ENCODE assay signal across 13 mouse cellular contexts in genomic region chr11:97825295-97825694, GRCm38 (mm10). TPM values are rescaled to one million over a fixed set of nuclear protein-coding genes. Genes with fewer than 3 reads are reported as not detected.
DNase-seq lines count a peak whose midpoint lies in the region; ATAC-seq and TF ChIP-seq lines count a peak whose summit lies in the region.
"Had no signal": no experiment of that assay in that cellular context is flagged by ENCODE, and none has a peak within 500 bp of the region (broad histone marks: within the 10 kb centered on the region; RNA-seq: fewer than 3 reads in every experiment).

No protein-coding gene starts in this region.

- H3K36me3 ChIP-seq in kidney, embryonic 16.5 days (ENCODE audit: insufficient read depth, low read length) = peaks cover 33% of the 10 kb centered on the region
- peaks cover 63% of the 10 kb centered on the region for H3K36me3 ChIP-seq in kidney, embryonic 14.5 days (ENCODE audit: control insufficient read depth, insufficient read depth, low read length)
- H3K36me3 ChIP-seq in forebrain, embryonic 14.5 days (ENCODE audit: control insufficient read depth, insufficient read depth, low read length) = peaks cover 74% of the 10 kb centered on the region

- H3K4me1 ChIP-seq in kidney, embryonic 16.5 days (ENCODE audit: insufficient read depth, low read length) = peaks cover 27% of the 10 kb centered on the region; the same call in 1 of the 2 replicates
- H3K4me1 ChIP-seq in cortical plate, adult 2 months (ENCODE audit: control insufficient read depth, insufficient read depth, low read length) = peaks cover 9% of the 10 kb centered on the region; the same call in 1 of the 2 replicates
- 0 out of 2 replicates have a peak, but pooled peaks cover 5% of the 10 kb centered on the region for H3K4me1 ChIP-seq in kidney, embryonic 14.5 days (ENCODE audit: control insufficient read depth, insufficient read depth, low read length)
- H3K4me1 ChIP-seq in forebrain, embryonic 14.5 days (ENCODE audit: control insufficient read depth, insufficient read depth, low read length) = no peaks in the 10 kb centered on the region

- TF ChIP-seq POLR2A in cortical plate, adult 2 months (IDR thresholded peaks at IDR 0.05; ENCODE audit: extremely low read depth, insufficient read depth, low read length) = no peak

- no peak overlapping the region for H3K4me2 ChIP-seq in kidney, embryonic 16.5 days (replicated peaks; ENCODE audit: low read depth, low read length)
- H3K4me2 ChIP-seq in kidney, embryonic 14.5 days (replicated peaks; ENCODE audit: low read depth, low read length) = no peak overlapping the region
- H3K4me2 ChIP-seq in forebrain, embryonic 14.5 days (ENCODE audit: low read length) = no peak overlapping the region
- H3K4me2 ChIP-seq: forebrain, embryonic 12.5 days; lung, embryonic 14.5 days had no signal

- no peak for DNase-seq in kidney, adult 8-10 months
- peak; percentile 59 to 63 for DNase-seq in CD8-positive naive resting alpha-beta T cell, adult 2 months (ENCODE audit: low read depth in 2 of 2, low spot score in 2 of 2)
- peak; percentile 23 for DNase-seq in spleen, adult 12 weeks (ENCODE audit: low spot score)
- no peak for DNase-seq in cerebellum, adult 9-11 months
- DNase-seq in forebrain, embryonic 14.5 days (ENCODE audit: low spot score) = no peak
- DNase-seq: cerebellum, adult 11-12 months; heart, postnatal 36 days; layer of hippocampus, postnatal 36 days; lung, embryonic 14.5 days had no signal

- no peak for TF ChIP-seq CTCF in cortical plate, adult 2 months (IDR thresholded peaks at IDR 0.05; ENCODE audit: extremely low read depth, insufficient read depth, low read length)

- H3K9me3 ChIP-seq in kidney, embryonic 16.5 days (ENCODE audit: low read length) = no peaks in the 10 kb centered on the region
- H3K9me3 ChIP-seq in kidney, embryonic 14.5 days (ENCODE audit: control insufficient read depth, low read length) = no peaks in the 10 kb centered on the region
- no peaks in the 10 kb centered on the region for H3K9me3 ChIP-seq in forebrain, embryonic 14.5 days (replicated peaks; ENCODE audit: control insufficient read depth, low read length)
- H3K9me3 ChIP-seq: forebrain, embryonic 12.5 days had no signal

- no peak overlapping the region for H3K9ac ChIP-seq in kidney, embryonic 16.5 days (replicated peaks; ENCODE audit: low read length)
- H3K9ac ChIP-seq in kidney, embryonic 14.5 days (ENCODE audit: low read depth, low read length) = no peak overlapping the region
- no peak overlapping the region for H3K9ac ChIP-seq in forebrain, embryonic 14.5 days (ENCODE audit: low read length)
- H3K9ac ChIP-seq: forebrain, embryonic 12.5 days; lung, embryonic 14.5 days had no signal

- ATAC-seq in kidney, embryonic 16.5 days (ENCODE audit: low FRiP score, low TSS enrichment) = peak; percentile 33; the same call in 1 of the 2 replicates
- no peak for ATAC-seq in kidney, embryonic 14.5 days (ENCODE audit: low FRiP score, low TSS enrichment)
- ATAC-seq in forebrain, embryonic 14.5 days = no peak

- 73% methylated on average over 10 of the region's 10 CpGs for WGBS in kidney, embryonic 16.5 days
- WGBS in kidney, embryonic 14.5 days = 71% methylated on average over 10 of the region's 10 CpGs
- WGBS in forebrain, embryonic 14.5 days = 93% methylated on average over 10 of the region's 10 CpGs

- no peaks in the 10 kb centered on the region for H3K27me3 ChIP-seq in kidney, embryonic 16.5 days (ENCODE audit: insufficient read depth, low read length)
- H3K27me3 ChIP-seq in kidney, embryonic 14.5 days (ENCODE audit: control insufficient read depth, insufficient read depth, low read length) = no peaks in the 10 kb centered on the region
- no peaks in the 10 kb centered on the region for H3K27me3 ChIP-seq in forebrain, embryonic 14.5 days (replicated peaks; ENCODE audit: control insufficient read depth, insufficient read depth, low read length)
- H3K27me3 ChIP-seq: forebrain, embryonic 12.5 days had no signal

- H3K27ac ChIP-seq in kidney, embryonic 16.5 days (ENCODE audit: low read length) = no peak overlapping the region; the same call in 1 of the 2 replicates
- peak overlapping the region; percentile 28 for H3K27ac ChIP-seq in cortical plate, adult 2 months (ENCODE audit: insufficient read depth, low read length)
- no peak overlapping the region for H3K27ac ChIP-seq in kidney, embryonic 14.5 days (ENCODE audit: low read depth, low read length)
- H3K27ac ChIP-seq in forebrain, embryonic 14.5 days (ENCODE audit: low read depth, low read length) = no peak overlapping the region
- H3K27ac ChIP-seq: forebrain, embryonic 12.5 days had no signal

- H3K4me3 ChIP-seq in kidney, embryonic 16.5 days (ENCODE audit: low read length) = no peak overlapping the region
- no peak overlapping the region for H3K4me3 ChIP-seq in cortical plate, adult 2 months (ENCODE audit: insufficient read depth, low read length)
- H3K4me3 ChIP-seq in kidney, embryonic 14.5 days (ENCODE audit: low read length) = no peak overlapping the region
- H3K4me3 ChIP-seq in forebrain, embryonic 14.5 days (ENCODE audit: low read depth, low read length) = no peak overlapping the region
- H3K4me3 ChIP-seq: forebrain, embryonic 12.5 days had no signal

RNA-seq across cellular contexts. Expression of gene B230217C12Rik, which starts 15.3 kb away (rescaled TPM):
- polyA plus RNA-seq in kidney, embryonic 16.5 days (2015; fragmentation: Nextera tagmentation; extraction: Ambion mirVana) = 4.3 and 6.7 TPM in 2 replicates
- 122 and 130 TPM in 2 replicates for polyA plus RNA-seq in cortical plate, adult 2 months (2012; rRNA removed)
- 8.6 and 11.3 TPM in 2 replicates for polyA plus RNA-seq in kidney, embryonic 14.5 days (2014; fragmentation: Nextera tagmentation; extraction: Ambion mirVana)
- 20.3 and 21.5 TPM in 2 replicates for polyA plus RNA-seq in forebrain, embryonic 14.5 days (2014; fragmentation: Nextera tagmentation; extraction: Ambion mirVana)

RNA-seq across cellular contexts. Expression of gene Lasp1, which starts 26.5 kb away (rescaled TPM):
- polyA plus RNA-seq in kidney, embryonic 16.5 days (2015; fragmentation: Nextera tagmentation; extraction: Ambion mirVana) = 133 TPM in 2 replicates
- polyA plus RNA-seq in cortical plate, adult 2 months (2012; rRNA removed) = 130 and 132 TPM in 2 replicates
- polyA plus RNA-seq in kidney, embryonic 14.5 days (2014; fragmentation: Nextera tagmentation; extraction: Ambion mirVana) = 46.9 and 57.2 TPM in 2 replicates
- 77.6 and 94.6 TPM in 2 replicates for polyA plus RNA-seq in forebrain, embryonic 14.5 days (2014; fragmentation: Nextera tagmentation; extraction: Ambion mirVana)

RNA-seq across cellular contexts. Expression of gene Rpl23, which starts 43.1 kb away (rescaled TPM):
- 428 and 460 TPM in 2 replicates for polyA plus RNA-seq in kidney, embryonic 16.5 days (2015; fragmentation: Nextera tagmentation; extraction: Ambion mirVana)
- polyA plus RNA-seq in cortical plate, adult 2 months (2012; rRNA removed) = 287 and 301 TPM in 2 replicates
- polyA plus RNA-seq in kidney, embryonic 14.5 days (2014; fragmentation: Nextera tagmentation; extraction: Ambion mirVana) = 695 and 947 TPM in 2 replicates
- polyA plus RNA-seq in forebrain, embryonic 14.5 days (2014; fragmentation: Nextera tagmentation; extraction: Ambion mirVana) = 348 and 451 TPM in 2 replicates

RNA-seq across cellular contexts. Expression of gene 1700001P01Rik, which starts 49.6 kb away (rescaled TPM):
- 0.27 and 0.31 TPM in 2 replicates for polyA plus RNA-seq in kidney, embryonic 16.5 days (2015; fragmentation: Nextera tagmentation; extraction: Ambion mirVana)
- 0.76 and 1.6 TPM in 2 replicates for polyA plus RNA-seq in cortical plate, adult 2 months (2012; rRNA removed)
- polyA plus RNA-seq in kidney, embryonic 14.5 days (2014; fragmentation: Nextera tagmentation; extraction: Ambion mirVana) = 0.56 TPM in 1 of 2 replicates, not detected in the other
- 0.50 TPM in 1 of 2 replicates, not detected in the other for polyA plus RNA-seq in forebrain, embryonic 14.5 days (2014; fragmentation: Nextera tagmentation; extraction: Ambion mirVana)
- polyA plus RNA-seq: lung, embryonic 14.5 days had no signal

RNA-seq across cellular contexts. Expression of gene Fbxo47, which starts 58.7 kb away (rescaled TPM):
- 0.45 and 0.46 TPM in 2 replicates for polyA plus RNA-seq in kidney, embryonic 16.5 days (2015; fragmentation: Nextera tagmentation; extraction: Ambion mirVana)
- 1.3 and 1.6 TPM in 2 replicates for polyA plus RNA-seq in cortical plate, adult 2 months (2012; rRNA removed)
- 0.33 and 0.47 TPM in 2 replicates for polyA plus RNA-seq in kidney, embryonic 14.5 days (2014; fragmentation: Nextera tagmentation; extraction: Ambion mirVana)
- 0.40 and 0.65 TPM in 2 replicates for polyA plus RNA-seq in forebrain, embryonic 14.5 days (2014; fragmentation: Nextera tagmentation; extraction: Ambion mirVana)

Comparison
In these comparisons a context has a peak if more than half of its experiments do, and no peak if none do; other contexts are left out.
1. DNase-seq: peak in CD8-positive naive resting alpha-beta T cell, adult 2 months (2 of 2) and spleen, adult 12 weeks (single experiment); none in kidney, adult 8-10 months (0 of 2), cerebellum, adult 9-11 months (single experiment) and forebrain, embryonic 14.5 days (single experiment).